Mouse (Mus musculus): ENCODE results near the gene Mtor. TPM values are rescaled to one million over a fixed set of nuclear protein-coding genes. Genes with fewer than 3 reads are reported as not detected.

Mtor gene
- polyA plus RNA-seq (2012; rRNA removed): 14.2 and 14.6 TPM in 2 replicates

DNA sequence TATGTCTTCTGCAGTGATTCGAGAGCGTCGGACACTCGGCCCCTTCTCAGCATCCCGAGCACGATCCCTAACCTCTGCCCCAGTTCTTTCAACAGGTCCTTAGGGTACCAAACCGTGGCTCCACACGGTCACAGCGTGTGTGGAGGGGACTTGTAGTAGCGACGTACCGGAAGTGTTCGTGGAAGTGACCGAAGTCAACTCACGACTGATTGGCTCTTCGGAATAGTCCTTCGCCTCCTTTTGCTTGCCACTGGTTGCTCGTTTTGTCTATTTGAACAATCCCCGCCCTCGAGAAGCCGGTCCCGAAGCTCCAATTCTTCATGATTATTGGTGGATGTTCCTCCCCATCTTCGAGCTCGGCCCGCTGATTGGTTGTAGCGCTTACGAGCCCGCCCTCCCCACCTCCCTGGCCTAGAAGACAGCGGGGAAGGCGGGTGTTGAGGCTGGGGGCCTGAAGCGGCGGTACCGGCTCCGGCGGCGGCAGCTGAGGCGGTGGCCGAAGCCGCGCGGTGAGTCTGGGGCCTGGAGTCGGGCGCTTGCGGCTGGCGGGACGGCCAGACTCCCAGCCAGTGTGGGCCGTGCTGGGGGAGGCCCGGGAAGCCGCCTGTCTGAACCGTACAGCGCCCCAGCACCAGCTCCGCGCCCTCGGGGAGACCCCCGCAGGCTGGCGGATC is at the start of gene Mtor:
Gene Mtor, plus strand, starts transcription at position 433 of the 674 bp plus-strand sequence.
- under 1% methylated on average over 54 of the region's 56 CpGs for WGBS
- H3K36me3 ChIP-seq (ENCODE audit: control insufficient read depth, insufficient read depth, low read length): peaks cover 2% of the 10 kb centered on the region
- H3K27me3 ChIP-seq (ENCODE audit: control insufficient read depth, insufficient read depth, low read length): no peaks in the 10 kb centered on the region
- peak within 1 kb of the TSS; percentile 71 for H3K4me3 ChIP-seq (ENCODE audit: extremely low read depth, insufficient read depth, insufficient read length)
- no peak for TF ChIP-seq CTCF (IDR thresholded peaks at IDR 0.05; ENCODE audit: extremely low read depth, insufficient read depth, insufficient read length, insufficient replicate concordance)
- peak; percentile 80 for TF ChIP-seq POLR2A (IDR thresholded peaks at IDR 0.05; ENCODE audit: low read depth, low read length)
- peaks cover 11% of the 10 kb centered on the region; the same call in 1 of the 2 replicates for H3K4me1 ChIP-seq (ENCODE audit: control insufficient read depth, insufficient read depth, insufficient read length)
- peak; percentile 92 to 97 for DNase-seq (ENCODE audit: low read depth in 1 of 2, low spot score in 2 of 2)
- H3K27ac ChIP-seq (ENCODE audit: insufficient read depth, low read length): peak within 1 kb of the TSS; percentile 68

DNA sequence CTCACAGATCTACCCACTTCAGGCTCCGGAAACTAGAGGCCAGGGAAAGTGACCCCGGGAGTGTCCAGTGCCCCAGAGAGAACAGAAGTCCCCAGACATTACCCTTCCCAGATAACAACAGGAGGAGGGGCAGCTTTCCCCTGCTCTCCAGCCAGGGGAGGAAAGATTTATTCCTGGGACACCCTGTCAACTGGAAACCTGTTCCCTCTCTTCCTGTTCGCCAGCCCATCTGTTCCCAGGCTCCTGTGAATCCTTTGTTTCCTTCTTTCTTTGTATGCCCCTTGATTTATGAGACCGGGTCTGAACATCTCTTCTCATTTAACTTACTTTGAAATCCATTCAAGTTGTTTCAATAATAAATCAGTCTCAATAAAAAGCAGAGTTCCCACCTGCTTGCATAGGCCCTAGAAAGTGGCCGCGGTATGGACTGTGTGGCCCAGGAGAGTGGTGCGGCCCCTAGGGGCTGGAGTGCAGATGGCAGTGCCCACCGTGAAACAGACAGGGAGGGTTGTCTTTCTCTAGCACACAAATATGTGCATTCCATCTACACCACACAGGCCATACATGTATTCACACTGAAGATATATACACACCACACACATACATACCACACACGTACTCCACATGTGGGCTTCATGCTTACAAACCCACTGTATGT is 48.8 kb upstream of the Mtor start:
- no peaks in the 10 kb centered on the region for H3K36me3 ChIP-seq (ENCODE audit: control insufficient read depth, insufficient read depth, low read length)
- 66% methylated on average over 9 of the region's 9 CpGs for WGBS
- H3K4me1 ChIP-seq (ENCODE audit: control insufficient read depth, insufficient read depth, insufficient read length): no peaks in the 10 kb centered on the region
- no peak overlapping the region for H3K27ac ChIP-seq (ENCODE audit: insufficient read depth, low read length)
- peaks cover 7% of the 10 kb centered on the region for H3K27me3 ChIP-seq (ENCODE audit: control insufficient read depth, insufficient read depth, low read length)
- TF ChIP-seq POLR2A (IDR thresholded peaks at IDR 0.05; ENCODE audit: low read depth, low read length): no peak
- TF ChIP-seq CTCF (IDR thresholded peaks at IDR 0.05; ENCODE audit: extremely low read depth, insufficient read depth, insufficient read length, insufficient replicate concordance): no peak
- DNase-seq (ENCODE audit: low read depth in 1 of 2, low spot score in 2 of 2): no peak
- H3K4me3 ChIP-seq (ENCODE audit: extremely low read depth, insufficient read depth, insufficient read length): no peak overlapping the region

DNA sequence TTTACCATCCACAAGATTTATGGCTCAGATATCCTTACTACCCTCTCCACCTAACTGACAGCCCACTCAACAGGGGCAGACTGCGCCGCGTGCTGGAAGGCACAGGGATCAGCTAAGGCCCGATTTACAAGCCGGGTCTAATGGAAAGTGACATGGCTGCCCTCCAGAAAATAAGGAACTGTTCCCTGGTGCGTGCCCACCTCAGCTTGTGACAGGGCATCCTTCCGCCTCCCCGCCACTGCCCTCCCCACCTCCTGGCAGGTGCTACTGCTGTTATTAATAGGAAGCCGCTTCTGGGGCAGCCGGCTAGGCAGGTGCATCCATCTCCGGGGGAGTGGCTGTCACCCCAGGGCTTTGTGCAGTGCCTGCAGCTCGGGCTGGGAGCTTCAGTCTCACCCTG is 45.0 kb upstream of the Mtor start:
- H3K36me3 ChIP-seq (ENCODE audit: control insufficient read depth, insufficient read depth, low read length): no peaks in the 10 kb centered on the region
- H3K4me1 ChIP-seq (ENCODE audit: control insufficient read depth, insufficient read depth, insufficient read length): no peaks in the 10 kb centered on the region
- no peak for TF ChIP-seq CTCF (IDR thresholded peaks at IDR 0.05; ENCODE audit: extremely low read depth, insufficient read depth, insufficient read length, insufficient replicate concordance)
- peaks cover 7% of the 10 kb centered on the region for H3K27me3 ChIP-seq (ENCODE audit: control insufficient read depth, insufficient read depth, low read length)
- no peak overlapping the region for H3K4me3 ChIP-seq (ENCODE audit: extremely low read depth, insufficient read depth, insufficient read length)
- H3K27ac ChIP-seq (ENCODE audit: insufficient read depth, low read length): no peak overlapping the region
- 15% methylated on average over 12 of the region's 12 CpGs for WGBS
- no peak for DNase-seq (ENCODE audit: low read depth in 1 of 2, low spot score in 2 of 2)

DNA sequence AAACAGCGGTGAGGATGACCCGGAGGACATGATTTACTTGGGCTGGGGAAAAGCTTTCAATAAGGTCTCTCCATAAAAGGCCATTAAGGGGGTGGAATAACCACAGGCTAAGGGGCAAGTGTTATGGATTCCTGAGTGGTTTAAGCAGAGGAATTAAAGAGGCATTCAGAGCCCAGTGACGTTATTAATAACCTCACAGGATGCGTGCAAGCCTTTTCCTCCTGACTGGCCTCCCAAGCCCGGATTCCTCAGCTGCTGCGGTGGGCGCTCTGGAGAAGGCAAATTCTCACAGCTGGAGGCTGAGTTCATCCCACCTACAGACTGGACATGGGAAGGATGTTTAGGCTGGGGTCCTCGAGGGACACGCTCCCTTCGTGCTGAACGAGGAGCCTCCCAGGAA is 43.7 kb upstream of the Mtor start:
- no peak for DNase-seq (ENCODE audit: low read depth in 1 of 2, low spot score in 2 of 2)
- WGBS: 6% methylated on average over 11 of the region's 11 CpGs
- no peak for TF ChIP-seq POLR2A (IDR thresholded peaks at IDR 0.05; ENCODE audit: low read depth, low read length)
- no peak for TF ChIP-seq CTCF (IDR thresholded peaks at IDR 0.05; ENCODE audit: extremely low read depth, insufficient read depth, insufficient read length, insufficient replicate concordance)
- Histone ChIP-seq H3K4me3 (ENCODE audit: extremely low read depth, insufficient read depth, insufficient read length) (no peak overlapping the region), H3K36me3 (ENCODE audit: control insufficient read depth, insufficient read depth, low read length) (no peaks in the 10 kb centered on the region), H3K4me1 (ENCODE audit: control insufficient read depth, insufficient read depth, insufficient read length) (no peaks in the 10 kb centered on the region), H3K27me3 (ENCODE audit: control insufficient read depth, insufficient read depth, low read length) (peaks cover 7% of the 10 kb centered on the region), H3K27ac (ENCODE audit: insufficient read depth, low read length) (no peak overlapping the region)

DNA sequence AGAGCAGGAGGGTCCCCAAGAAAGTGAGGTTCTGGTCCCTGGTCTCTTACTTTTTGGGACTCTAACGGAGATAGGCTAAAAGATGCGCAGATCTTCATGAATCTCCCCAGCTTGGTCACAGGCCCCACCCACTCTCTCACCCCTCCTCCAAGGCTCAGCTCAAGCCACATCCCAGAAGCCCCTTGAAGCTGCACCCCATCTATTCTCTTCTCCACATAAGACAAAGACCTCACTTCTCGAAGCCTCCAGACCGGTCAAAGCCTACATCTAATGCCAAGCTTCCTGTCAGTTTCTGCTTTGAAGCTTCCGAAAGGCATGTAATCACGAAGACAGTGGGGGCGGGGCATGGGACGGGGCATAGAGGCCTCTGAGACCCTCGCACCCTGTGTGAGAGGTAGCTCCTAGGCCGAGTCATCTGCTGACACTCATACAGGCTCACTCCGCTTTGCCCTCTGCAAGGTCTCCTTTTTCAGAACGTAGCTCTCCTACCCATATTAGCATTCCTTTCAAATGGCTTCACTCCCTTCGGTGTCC is 43.1 kb upstream of the Mtor start:
- H3K4me1 ChIP-seq (ENCODE audit: control insufficient read depth, insufficient read depth, insufficient read length): no peaks in the 10 kb centered on the region
- H3K36me3 ChIP-seq (ENCODE audit: control insufficient read depth, insufficient read depth, low read length): no peaks in the 10 kb centered on the region
- H3K27ac ChIP-seq (ENCODE audit: insufficient read depth, low read length): no peak overlapping the region
- DNase-seq (ENCODE audit: low read depth in 1 of 2, low spot score in 2 of 2): no peak
- WGBS: 21% methylated on average over 13 of the region's 13 CpGs
- peaks cover 7% of the 10 kb centered on the region for H3K27me3 ChIP-seq (ENCODE audit: control insufficient read depth, insufficient read depth, low read length)
- no peak overlapping the region for H3K4me3 ChIP-seq (ENCODE audit: extremely low read depth, insufficient read depth, insufficient read length)
- TF ChIP-seq POLR2A (IDR thresholded peaks at IDR 0.05; ENCODE audit: low read depth, low read length) (no peak), CTCF (IDR thresholded peaks at IDR 0.05; ENCODE audit: extremely low read depth, insufficient read depth, insufficient read length, insufficient replicate concordance) (no peak)

DNA sequence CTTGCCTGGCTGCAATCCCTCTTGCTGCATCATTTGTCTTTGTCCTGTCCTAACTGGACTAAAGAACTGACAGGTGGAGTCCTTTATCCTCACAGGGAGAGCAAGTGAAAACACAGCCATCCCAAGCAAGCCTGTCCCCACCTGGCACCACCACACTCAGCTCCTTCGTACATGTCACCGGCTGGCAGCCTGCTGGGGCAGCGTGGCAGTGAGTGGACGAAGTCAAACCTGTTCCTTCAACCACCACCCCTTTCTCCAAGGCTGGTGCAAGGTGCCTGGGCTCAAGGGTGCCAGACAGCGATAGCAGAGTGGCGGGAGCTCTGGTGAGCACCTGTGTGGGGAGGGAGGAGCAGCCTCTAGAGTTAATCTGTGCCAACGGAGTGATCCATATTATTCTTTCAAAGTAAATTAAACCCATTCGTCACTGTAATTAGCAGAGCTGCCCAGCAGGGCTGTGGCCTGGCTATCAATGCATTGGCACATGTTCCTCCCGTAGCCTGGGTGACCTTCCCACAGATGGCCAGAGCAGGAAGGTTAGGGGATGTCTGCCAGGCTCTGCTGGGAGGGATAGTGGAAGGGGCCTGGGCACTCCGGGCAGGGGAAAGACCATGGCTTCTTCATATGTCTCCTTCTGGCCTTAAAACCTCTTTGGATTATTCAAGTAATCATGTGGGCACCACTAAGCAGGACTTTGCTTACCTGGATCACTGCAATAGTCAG is 40.0 kb upstream of the Mtor start:
- peaks cover 4% of the 10 kb centered on the region; the same call in 1 of the 2 replicates for H3K27me3 ChIP-seq (ENCODE audit: control insufficient read depth, insufficient read depth, low read length)
- H3K36me3 ChIP-seq (ENCODE audit: control insufficient read depth, insufficient read depth, low read length): no peaks in the 10 kb centered on the region
- 78% methylated on average over 10 of the region's 10 CpGs for WGBS
- no peak overlapping the region for H3K4me3 ChIP-seq (ENCODE audit: extremely low read depth, insufficient read depth, insufficient read length)
- H3K4me1 ChIP-seq (ENCODE audit: control insufficient read depth, insufficient read depth, insufficient read length): no peaks in the 10 kb centered on the region
- no peak for TF ChIP-seq POLR2A (IDR thresholded peaks at IDR 0.05; ENCODE audit: low read depth, low read length)
- no peak for TF ChIP-seq CTCF (IDR thresholded peaks at IDR 0.05; ENCODE audit: extremely low read depth, insufficient read depth, insufficient read length, insufficient replicate concordance)
- DNase-seq (ENCODE audit: low read depth in 1 of 2, low spot score in 2 of 2): no peak
- H3K27ac ChIP-seq (ENCODE audit: insufficient read depth, low read length): no peak overlapping the region

All from spleen, adult 2 months (tissue).